ENCODE assay signal across 21 mouse cellular contexts in genomic region chr5:115585616-115586015, GRCm38 (mm10). TPM values are rescaled to one million over a fixed set of nuclear protein-coding genes. Genes with fewer than 3 reads are reported as not detected.
DNase-seq lines count a peak whose midpoint lies in the region; ATAC-seq lines count a peak whose summit lies in the region.
"Had no signal": no experiment of that assay in that cellular context is flagged by ENCODE, and none has a peak within 500 bp of the region (broad histone marks: within the 10 kb centered on the region; RNA-seq: fewer than 3 reads in every experiment).

No protein-coding gene starts in this region.

- H3K27me3 ChIP-seq in kidney, embryonic 14.5 days (ENCODE audit: control insufficient read depth, insufficient read depth, low read length), result no peaks in the 10 kb centered on the region
- H3K27me3 ChIP-seq in liver, embryonic 16.5 days (ENCODE audit: control insufficient read depth, insufficient read depth, low read depth, low read length), result no peaks in the 10 kb centered on the region
- H3K27me3 ChIP-seq in liver, embryonic 11.5 days (replicated peaks; ENCODE audit: control insufficient read depth, insufficient read depth, low read length), result no peaks in the 10 kb centered on the region
- H3K27me3 ChIP-seq: forebrain, embryonic 15.5 days; heart, embryonic 15.5 days; hindbrain, embryonic 13.5 days; Patski had no signal

- no peak overlapping the region for H3K9ac ChIP-seq in kidney, embryonic 14.5 days (ENCODE audit: low read depth, low read length)
- no peak overlapping the region for H3K9ac ChIP-seq in liver, embryonic 16.5 days (ENCODE audit: low read depth, low read length)
- H3K9ac ChIP-seq in liver, embryonic 11.5 days (ENCODE audit: low read depth, low read length), result no peak overlapping the region
- H3K9ac ChIP-seq: forebrain, embryonic 15.5 days; heart, embryonic 15.5 days; hindbrain, embryonic 13.5 days had no signal

- no peak overlapping the region for H3K4me3 ChIP-seq in kidney, embryonic 14.5 days (ENCODE audit: low read length)
- H3K4me3 ChIP-seq in liver, embryonic 16.5 days (ENCODE audit: low read depth, low read length), result no peak overlapping the region
- no peak overlapping the region for H3K4me3 ChIP-seq in liver, embryonic 11.5 days (ENCODE audit: low read depth, low read length)
- H3K4me3 ChIP-seq: embryonic facial prominence, embryonic 10.5 days; forebrain, embryonic 15.5 days; heart, adult 2 months; heart, embryonic 15.5 days; hindbrain, embryonic 13.5 days had no signal

- peaks cover 13% of the 10 kb centered on the region; the same call in 1 of the 2 replicates for H3K9me3 ChIP-seq in kidney, embryonic 14.5 days (ENCODE audit: control insufficient read depth, low read length)
- peaks cover 5% of the 10 kb centered on the region; the same call in 1 of the 2 replicates for H3K9me3 ChIP-seq in liver, embryonic 16.5 days (replicated peaks; ENCODE audit: control insufficient read depth, low read length)
- H3K9me3 ChIP-seq in liver, embryonic 11.5 days (ENCODE audit: control insufficient read depth, low read length), result peaks cover 11% of the 10 kb centered on the region
- H3K9me3 ChIP-seq: forebrain, embryonic 15.5 days; heart, embryonic 15.5 days had no signal

- peaks cover 97% of the 10 kb centered on the region for H3K36me3 ChIP-seq in kidney, embryonic 14.5 days (ENCODE audit: control insufficient read depth, insufficient read depth, low read length)
- H3K36me3 ChIP-seq in liver, embryonic 16.5 days (ENCODE audit: control insufficient read depth, insufficient read depth), result peaks cover 59% of the 10 kb centered on the region
- peaks cover 82% of the 10 kb centered on the region for H3K36me3 ChIP-seq in liver, embryonic 11.5 days (ENCODE audit: control insufficient read depth, insufficient read depth, low read length)

- no peak for ATAC-seq in kidney, embryonic 14.5 days (ENCODE audit: low FRiP score, low TSS enrichment)
- peak; percentile 41; the same call in 1 of the 2 replicates for ATAC-seq in liver, embryonic 16.5 days (ENCODE audit: low read depth)
- no peak for ATAC-seq in liver, embryonic 11.5 days (replicated peaks; ENCODE audit: low FRiP score)
- ATAC-seq: activated CD4-positive, CD25-positive, alpha-beta regulatory T cell, adult 4 months; forebrain, embryonic 15.5 days; Patski had no signal

- peak; percentile 74 for DNase-seq in kidney, adult 11 months
- DNase-seq in liver, embryonic 11.5 days (ENCODE audit: low spot score), result no peak
- peak; percentile 81 for DNase-seq in kidney, adult 9 months
- DNase-seq in kidney, postnatal 36 days, result peak; percentile 77
- DNase-seq in testis, postnatal 14 days (ENCODE audit: low spot score), result no peak
- DNase-seq in frontal cortex, postnatal 36 days (ENCODE audit: low spot score in 2 of 2), result no peak
- DNase-seq: adrenal gland, postnatal 14 days; cerebellum, adult 18-20 months; cerebellum, adult 9-11 months; gastrocnemius, postnatal 14 days; heart, adult 2 months; heart, postnatal 14 days had no signal

- no peaks in the 10 kb centered on the region for H3K4me1 ChIP-seq in kidney, embryonic 14.5 days (ENCODE audit: control insufficient read depth, insufficient read depth, low read length)
- H3K4me1 ChIP-seq in liver, embryonic 16.5 days (ENCODE audit: control insufficient read depth, low read depth, low read length), result no peaks in the 10 kb centered on the region; the same call in 1 of the 2 replicates
- H3K4me1 ChIP-seq in liver, embryonic 11.5 days (replicated peaks; ENCODE audit: control insufficient read depth, insufficient read depth, low read length), result no peaks in the 10 kb centered on the region
- H3K4me1 ChIP-seq: embryonic facial prominence, embryonic 10.5 days; forebrain, embryonic 15.5 days; heart, embryonic 15.5 days; hindbrain, embryonic 13.5 days had no signal

- 84% methylated on average over 12 of the region's 12 CpGs for WGBS in kidney, embryonic 14.5 days
- 75% methylated on average over 12 of the region's 12 CpGs for WGBS in liver, embryonic 16.5 days (ENCODE audit: insufficient replicate concordance)
- WGBS in liver, embryonic 11.5 days, result 81% methylated on average over 12 of the region's 12 CpGs

- no peak overlapping the region for H3K4me2 ChIP-seq in kidney, embryonic 14.5 days (replicated peaks; ENCODE audit: low read depth, low read length)
- no peak overlapping the region for H3K4me2 ChIP-seq in liver, embryonic 16.5 days (ENCODE audit: low read depth, low read length)
- no peak overlapping the region for H3K4me2 ChIP-seq in liver, embryonic 11.5 days
- H3K4me2 ChIP-seq: forebrain, embryonic 15.5 days; heart, embryonic 11.5 days; heart, embryonic 15.5 days; hindbrain, embryonic 13.5 days had no signal

- no peak overlapping the region for H3K27ac ChIP-seq in kidney, embryonic 14.5 days (ENCODE audit: low read depth, low read length)
- H3K27ac ChIP-seq in liver, embryonic 16.5 days (ENCODE audit: low read length), result no peak overlapping the region
- H3K27ac ChIP-seq in liver, embryonic 11.5 days (ENCODE audit: low read depth, low read length), result no peak overlapping the region
- H3K27ac ChIP-seq: embryonic facial prominence, embryonic 10.5 days; forebrain, embryonic 15.5 days; heart, adult 2 months; heart, embryonic 15.5 days; hindbrain, embryonic 13.5 days had no signal

RNA-seq across cellular contexts. Expression of gene Gcn1l1, which starts 20.6 kb away (rescaled TPM):
- 44.3 and 56.0 TPM in 2 replicates for polyA plus RNA-seq in kidney, embryonic 14.5 days (2014; fragmentation: Nextera tagmentation; extraction: Ambion mirVana)
- polyA plus RNA-seq in liver, embryonic 16.5 days (2015; fragmentation: Nextera tagmentation; extraction: Ambion mirVana), result 14.1 and 14.8 TPM in 2 replicates
- polyA plus RNA-seq in liver, embryonic 11.5 days (2014; fragmentation: Nextera tagmentation; extraction: Ambion mirVana), result 51.0 and 55.6 TPM in 2 replicates

RNA-seq across cellular contexts. Expression of gene Rplp0, which starts 26.3 kb away (rescaled TPM):
- 1,879 and 2,111 TPM in 2 replicates for polyA plus RNA-seq in kidney, embryonic 14.5 days (2014; fragmentation: Nextera tagmentation; extraction: Ambion mirVana)
- 919 and 997 TPM in 2 replicates for polyA plus RNA-seq in liver, embryonic 16.5 days (2015; fragmentation: Nextera tagmentation; extraction: Ambion mirVana)
- polyA plus RNA-seq in liver, embryonic 11.5 days (2014; fragmentation: Nextera tagmentation; extraction: Ambion mirVana), result 2,436 and 2,466 TPM in 2 replicates

RNA-seq across cellular contexts. Expression of gene Rab35, which starts 46.1 kb away (rescaled TPM):
- 17.7 and 18.6 TPM in 2 replicates for polyA plus RNA-seq in kidney, embryonic 14.5 days (2014; fragmentation: Nextera tagmentation; extraction: Ambion mirVana)
- polyA plus RNA-seq in liver, embryonic 16.5 days (2015; fragmentation: Nextera tagmentation; extraction: Ambion mirVana), result 3.2 and 4.1 TPM in 2 replicates
- polyA plus RNA-seq in liver, embryonic 11.5 days (2014; fragmentation: Nextera tagmentation; extraction: Ambion mirVana), result 22.5 and 26.1 TPM in 2 replicates

Comparison
In these comparisons a context has a peak if more than half of its experiments do, and no peak if none do; other contexts are left out.
1. DNase-seq: peak in kidney, adult 11 months (single experiment), kidney, adult 9 months (single experiment) and kidney, postnatal 36 days (2 of 2); none in liver, embryonic 11.5 days (single experiment), testis, postnatal 14 days (single experiment) and frontal cortex, postnatal 36 days (0 of 2).